Mouse (Mus musculus) testis, adult 2 months (tissue): ENCODE measurements at regions not wholly inside any gene's neighbourhood (a gene's known extent, or its start where the extent isn't known, plus 50 kb on each side); places are given as distances from the start of the nearest gene placed in this dataset.

Experiments used
- CTCF ChIP-seq: fragments of 200-500 bp; IDR thresholded peaks from 2 replicates; pipeline ENCODE4 v1.5.1; 2012; ENCODE audit warnings: low read depth, mild to moderate bottlenecking, inconsistent platforms, low read length, moderate library complexity; ENCODE audit not compliant: control insufficient read depth, insufficient read depth, insufficient replicate concordance
- POLR2A ChIP-seq: fragments of 200-500 bp; IDR thresholded peaks from 2 replicates; pipeline ENCODE4 v1.6.1; 2012; ENCODE audit warnings: low read depth, mild to moderate bottlenecking, inconsistent platforms, low read length, moderate library complexity; ENCODE audit not compliant: control insufficient read depth

DNA sequence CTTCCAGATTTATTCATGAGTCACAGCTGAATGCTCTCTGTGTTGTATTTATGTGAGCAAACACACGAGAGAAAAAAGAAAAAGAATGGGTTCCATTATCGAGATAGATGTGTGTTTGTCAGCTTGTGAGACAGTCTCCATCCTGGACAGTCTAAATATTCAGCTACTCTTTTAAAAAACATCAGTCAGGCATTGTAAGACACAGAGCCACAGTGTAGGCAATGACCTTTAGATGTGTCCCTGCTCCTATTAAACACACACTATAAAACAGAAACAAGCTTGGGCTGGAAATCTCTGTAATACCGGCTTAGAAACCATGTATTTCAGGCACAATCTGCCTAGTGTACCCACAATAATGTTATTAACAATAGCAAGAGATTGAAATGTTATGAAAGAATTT lies 442.6 kb downstream of the Tox3 start:
- TF ChIP-seq POLR2A (no peak), CTCF (no peak)
